Mouse (Mus musculus) kidney, adult 2 months (tissue): Measurements from ENCODE around the gene Mapk10. TPM values are rescaled to one million over a fixed set of nuclear protein-coding genes. Genes with fewer than 3 reads are reported as not detected.
A peak's percentile ranks its signal among the peaks of the same experiment; 100 is the strongest.
"Not testable (repeated sequence)": the region's sequence is repeated elsewhere in the genome, so short reads cannot be mapped to it uniquely, and the experiment has no call there.

Experiments
- DNase-seq: peaks from one replicate; pipeline ENCODE4 v3.0.0; 2021
- H3K27ac ChIP-seq: fragments of 200-500 bp; 2 replicates; pipeline ENCODE4 v1.5.1; 2012; ENCODE audit warnings: low read depth, low read length, control low read depth, inconsistent platforms; ENCODE audit not compliant: insufficient read depth
- H3K27me3 ChIP-seq: fragments of 200-500 bp; replicated peaks from 2 replicates; pipeline ENCODE4 v1.6.1; 2012; ENCODE audit warnings: mild to moderate bottlenecking, moderate library complexity, low read length, inconsistent platforms; ENCODE audit not compliant: control insufficient read depth, insufficient read depth
- H3K36me3 ChIP-seq: fragments of 200-500 bp; 2 replicates; pipeline ENCODE4 v1.6.1; 2012; ENCODE audit warnings: mild to moderate bottlenecking, moderate library complexity, low read length, inconsistent platforms; ENCODE audit not compliant: control insufficient read depth, insufficient read depth
- H3K4me1 ChIP-seq: fragments of 200-500 bp; 2 replicates; pipeline ENCODE4 v1.6.1; 2011; ENCODE audit warnings: low read length; ENCODE audit not compliant: control insufficient read depth, insufficient read depth
- H3K4me3 ChIP-seq: fragments of 200-500 bp; 2 replicates; pipeline ENCODE4 v1.5.1; 2011; ENCODE audit warnings: mild to moderate bottlenecking, low read depth, low read length, control low read depth; ENCODE audit not compliant: insufficient read depth
- CTCF ChIP-seq: fragments of 200-500 bp; conservative IDR thresholded peaks from 2 replicates; pipeline ENCODE4 v1.5.1; 2011; ENCODE audit warnings: low read depth, mild to moderate bottlenecking, control low read depth, low read length, moderate library complexity, mixed read lengths; ENCODE audit not compliant: insufficient read depth, insufficient read length
- POLR2A ChIP-seq: fragments of 200-500 bp; IDR thresholded peaks from one replicate; pipeline ENCODE4 v1.6.1; 2011; ENCODE audit warnings: low read depth, low read length, control low read depth
- WGBS: fragments of 180-500 bp; shearing (Covaris S2); methylation state at CpG from one replicate; pipeline ENCODE4 v1.1.7; 2018; 5-methylcytosine and 5-hydroxymethylcytosine counted together
- polyA plus RNA-seq: library from polyadenylated mRNA; depleted of rRNA; stranded (reverse); fragments of >200 nt; gene quantifications from 2 replicates; pipeline ENCODE4 v1.2.3, GENCODE M21; 2012

The Mapk10 gene
- polyA plus RNA-seq, 1 experiment = 1.5 TPM

DNA sequence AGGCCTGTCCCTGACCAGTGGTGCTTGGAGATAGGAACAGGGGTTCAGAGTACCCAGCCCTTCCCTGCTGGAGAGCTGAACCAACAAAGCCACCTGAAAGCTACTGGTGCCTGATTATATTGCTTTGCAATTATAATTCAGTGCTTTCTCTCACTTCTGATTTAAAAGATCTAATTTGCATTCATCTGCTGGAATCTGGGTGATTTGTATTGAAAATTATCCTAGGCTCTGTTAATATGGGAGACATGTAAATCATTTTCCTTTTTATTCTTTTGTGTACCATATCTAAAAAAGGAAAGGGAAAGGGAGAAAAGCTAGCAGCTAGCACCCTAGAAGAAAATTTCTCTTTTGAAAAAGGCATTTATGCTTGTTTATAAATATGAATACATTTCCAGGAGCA is 234.6 kb downstream of the Mapk10 start:
- no peak for DNase-seq
- H3K4me1 ChIP-seq = peaks cover 3% of the 10 kb centered on the region; the same call in 1 of the 2 replicates

DNA sequence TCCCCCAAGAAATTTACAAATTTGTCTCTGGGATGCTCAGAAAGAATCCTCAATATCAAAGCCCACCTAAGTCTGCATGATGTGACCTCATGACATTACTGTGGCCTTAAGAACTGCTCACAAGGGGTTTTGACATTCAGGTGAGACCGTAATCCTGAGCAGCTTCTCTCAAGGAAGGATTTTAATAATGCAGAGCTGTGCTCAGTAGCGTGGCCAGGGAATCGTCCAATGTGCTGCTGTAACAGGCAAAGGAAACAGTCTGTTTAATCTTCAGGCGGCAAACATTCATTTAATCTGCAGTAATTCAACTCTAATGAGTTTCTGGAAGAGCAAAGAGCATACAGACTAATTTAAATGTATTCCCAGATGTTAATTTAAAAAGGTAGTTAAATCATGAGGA is 236.7 kb downstream of the Mapk10 start:
- peaks cover 3% of the 10 kb centered on the region; the same call in 1 of the 2 replicates for H3K4me1 ChIP-seq
- TF ChIP-seq CTCF (no peak), POLR2A (no peak)
- WGBS = 67% methylated on average over 4 of the region's 4 CpGs
- H3K27ac ChIP-seq = no peak overlapping the region
- no peak for DNase-seq
- no peak overlapping the region for H3K4me3 ChIP-seq
- H3K27me3 ChIP-seq = no peaks in the 10 kb centered on the region
- H3K36me3 ChIP-seq = no peaks in the 10 kb centered on the region

More for the DNA sequence above, 234.6 kb downstream of the Mapk10 start:
- Histone ChIP-seq H3K4me3 (no peak overlapping the region), H3K36me3 (no peaks in the 10 kb centered on the region), H3K27ac (no peak overlapping the region), H3K27me3 (no peaks in the 10 kb centered on the region)
- TF ChIP-seq CTCF = no peak
- TF ChIP-seq POLR2A = no peak

DNA sequence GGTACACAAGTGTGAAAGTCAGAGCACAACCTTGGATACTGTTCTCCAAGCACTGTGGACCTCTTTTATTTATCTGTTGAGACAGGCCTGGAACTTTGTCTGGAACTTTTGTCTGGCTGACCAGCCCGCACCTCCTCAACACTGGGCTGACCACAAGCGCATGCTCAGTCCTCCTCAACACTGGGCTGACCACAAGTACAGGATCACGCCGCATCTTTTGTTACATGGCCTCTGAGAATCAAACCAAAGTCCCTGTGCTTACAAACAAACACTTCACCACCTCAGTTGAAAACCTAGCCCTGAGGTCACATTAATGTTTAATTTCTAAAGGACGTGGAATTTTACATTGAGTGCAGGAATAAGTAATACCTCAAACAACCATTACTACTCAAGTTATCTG is 246.7 kb downstream of the Mapk10 start:
- Histone ChIP-seq H3K36me3 (no peaks in the 10 kb centered on the region), H3K4me3 (no peak overlapping the region), H3K27ac (no peak overlapping the region), H3K4me1 (no peaks in the 10 kb centered on the region), H3K27me3 (no peaks in the 10 kb centered on the region; the same call in 1 of the 2 replicates)
- TF ChIP-seq POLR2A (no peak), CTCF (no peak)
- peak; percentile 52 for DNase-seq
- 64% methylated on average over 5 of the region's 5 CpGs for WGBS

DNA sequence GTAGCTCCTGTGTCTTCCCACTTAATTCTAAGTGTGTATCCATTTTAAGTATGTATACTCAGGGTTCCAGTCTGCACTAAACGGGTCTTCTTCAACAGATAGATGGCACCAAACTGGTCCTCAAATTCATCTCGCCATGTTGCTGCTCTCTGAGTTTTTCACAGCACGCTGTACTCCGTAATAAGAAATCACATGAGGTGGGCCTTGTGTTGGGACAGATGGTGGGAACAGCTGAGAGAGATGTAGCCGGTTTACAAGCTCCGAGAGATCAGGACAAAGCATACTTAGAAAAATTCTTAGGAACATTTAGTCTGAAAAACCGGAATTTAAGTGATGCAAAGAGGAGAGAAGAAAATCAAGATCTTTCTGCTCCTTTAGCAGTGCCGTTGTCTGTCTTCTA is 257.7 kb downstream of the Mapk10 start:
- Histone ChIP-seq H3K36me3 (no peaks in the 10 kb centered on the region), H3K27ac (no peak overlapping the region), H3K4me1 (no peaks in the 10 kb centered on the region), H3K27me3 (no peaks in the 10 kb centered on the region), H3K4me3 (no peak overlapping the region)
- 88% methylated on average over 8 of the region's 8 CpGs for WGBS
- no peak for DNase-seq
- TF ChIP-seq CTCF (no peak), POLR2A (no peak)

DNA sequence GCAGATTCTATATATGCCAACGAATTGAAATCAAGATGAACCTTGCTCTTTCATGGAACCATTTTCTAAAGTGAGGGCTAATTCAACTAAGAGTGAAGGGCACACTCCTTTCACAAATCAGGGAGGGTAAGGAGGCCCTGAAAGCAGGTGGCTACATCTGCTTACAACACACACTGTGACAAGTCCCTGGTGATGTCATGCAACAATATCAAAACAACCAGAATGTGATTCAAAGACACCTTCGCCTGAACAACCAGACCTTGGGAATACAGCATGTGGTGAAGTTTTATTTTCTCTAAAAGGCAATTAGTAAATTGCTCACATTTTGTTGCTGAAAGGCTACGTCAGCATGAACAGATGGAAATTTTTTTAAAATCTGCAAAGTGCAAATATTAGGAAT is 258.2 kb downstream of the Mapk10 start:
- Histone ChIP-seq H3K27ac (no peak overlapping the region), H3K27me3 (no peaks in the 10 kb centered on the region), H3K4me3 (no peak overlapping the region), H3K4me1 (no peaks in the 10 kb centered on the region), H3K36me3 (no peaks in the 10 kb centered on the region)
- no peak for TF ChIP-seq CTCF
- no peak for TF ChIP-seq POLR2A
- DNase-seq = no peak
- WGBS = 76% methylated on average over 3 of the region's 3 CpGs

DNA sequence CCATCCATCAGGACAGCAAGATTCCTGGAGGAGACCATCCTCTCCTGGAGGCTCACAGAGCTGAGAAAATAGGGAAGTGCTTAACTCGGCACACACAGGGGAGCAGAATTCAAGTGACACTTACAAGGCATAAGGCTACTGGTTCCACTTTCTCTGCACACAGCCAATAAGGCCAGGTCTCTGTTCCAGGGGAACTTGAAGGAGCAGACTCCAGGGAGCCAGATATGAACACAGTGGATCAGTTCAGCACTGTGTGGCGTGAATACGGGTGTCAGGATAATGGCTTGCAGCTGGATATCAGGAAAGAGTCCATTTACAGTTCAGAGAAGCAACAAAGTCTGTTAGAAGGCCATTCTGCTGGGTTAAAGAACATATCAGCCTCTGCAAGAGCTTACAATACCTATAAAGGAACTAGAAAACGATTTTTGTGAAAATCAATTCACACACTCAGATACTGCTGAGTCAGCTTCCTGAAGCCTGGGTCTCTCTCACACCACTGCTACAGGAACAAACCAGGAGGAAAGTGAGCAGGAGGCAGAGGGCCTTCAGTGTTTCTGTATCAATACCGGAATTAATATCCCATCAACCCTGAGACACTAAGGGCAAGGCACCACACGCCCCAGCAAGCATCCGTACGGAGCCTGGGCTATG is 263.9 kb downstream of the Mapk10 start:
- Histone ChIP-seq H3K27me3 (no peaks in the 10 kb centered on the region), H3K4me1 (no peaks in the 10 kb centered on the region), H3K27ac (no peak overlapping the region), H3K36me3 (no peaks in the 10 kb centered on the region), H3K4me3 (no peak overlapping the region)
- no peak for TF ChIP-seq CTCF
- no peak for TF ChIP-seq POLR2A
- WGBS = 78% methylated on average over 8 of the region's 8 CpGs
- no peak for DNase-seq

DNA sequence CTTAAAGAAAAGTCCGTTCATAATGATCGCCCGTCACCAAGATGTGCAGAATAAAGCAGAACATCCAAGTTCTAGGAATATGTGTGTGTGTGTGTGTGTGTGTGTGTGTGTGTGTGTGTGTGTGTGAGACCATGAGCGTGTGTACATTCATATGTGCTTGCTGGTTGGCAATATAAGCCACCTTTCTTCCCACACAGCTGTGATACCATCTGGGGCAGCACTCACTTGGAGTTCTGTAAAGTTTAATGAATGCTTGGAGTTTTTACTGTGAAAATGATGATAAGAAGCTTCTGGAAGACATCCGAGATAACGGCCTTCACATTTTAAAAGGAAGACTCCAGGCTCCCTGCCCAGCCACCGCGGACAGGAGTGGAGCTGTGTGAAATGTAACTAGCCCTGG is 264.5 kb downstream of the Mapk10 start:
- no peaks in the 10 kb centered on the region for H3K4me1 ChIP-seq
- DNase-seq = no peak

DNA sequence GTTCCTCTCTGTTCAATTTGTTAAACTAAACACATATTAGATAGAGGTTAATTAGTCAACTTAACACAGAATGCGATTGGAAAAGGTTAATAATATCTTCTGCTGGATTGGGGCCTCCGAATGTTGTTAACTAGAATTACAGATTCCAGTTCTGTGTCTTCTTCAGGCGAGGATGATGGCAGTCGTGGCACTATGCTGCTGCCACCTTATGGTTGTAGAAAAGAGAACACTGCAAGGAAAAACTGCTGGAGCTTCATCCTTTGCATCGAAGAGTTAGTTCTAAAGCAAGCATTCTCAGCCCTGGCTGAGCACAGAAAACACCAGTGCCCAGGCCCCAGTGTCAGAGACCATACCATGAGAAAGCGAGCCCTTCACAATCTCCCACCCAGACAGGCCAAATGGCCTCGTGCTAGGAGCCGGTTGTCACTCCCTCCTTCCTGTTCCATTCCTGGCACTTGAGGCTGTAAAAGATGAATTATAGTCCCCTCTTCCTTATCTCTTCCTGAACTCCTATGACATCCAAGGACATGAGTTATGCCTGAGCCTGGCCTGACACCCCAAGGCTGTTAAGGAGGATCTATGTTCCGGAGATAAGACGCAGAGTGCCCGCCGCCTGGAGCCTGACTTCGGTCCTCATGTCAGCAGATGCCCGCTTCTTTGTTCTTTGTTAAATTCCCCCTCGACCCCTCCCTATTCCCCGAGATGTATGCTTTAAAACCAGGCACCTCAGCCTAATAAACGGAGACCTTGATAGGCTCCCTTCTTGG is 267.1 kb downstream of the Mapk10 start:
- H3K27ac ChIP-seq = not testable (repeated sequence)
- 67% methylated on average over 17 of the region's 17 CpGs for WGBS
- DNase-seq = peak; percentile 33

More for the DNA sequence above, 264.5 kb downstream of the Mapk10 start:
- Histone ChIP-seq H3K27ac (no peak overlapping the region), H3K36me3 (no peaks in the 10 kb centered on the region), H3K27me3 (no peaks in the 10 kb centered on the region), H3K4me3 (no peak overlapping the region)
- WGBS = 84% methylated on average over 8 of the region's 8 CpGs
- no peak for TF ChIP-seq CTCF
- TF ChIP-seq POLR2A = no peak

More for the DNA sequence above, 267.1 kb downstream of the Mapk10 start:
- not testable (repeated sequence) for H3K4me1 ChIP-seq, H3K27me3 ChIP-seq, H3K36me3 ChIP-seq, H3K4me3 ChIP-seq
